Mouse (Mus musculus): ENCODE measurements around the gene Amotl2.

GRCm38 (mm10) chr9:102690891-102691290 lies 25.6 kb upstream of the Amotl2 start:
- TF ChIP-seq GATA1 (IDR thresholded peaks at IDR 0.05; ENCODE audit: low read length) (no peak), TAL1 (IDR thresholded peaks at IDR 0.05; ENCODE audit: low read length) (no peak)
